Mouse (Mus musculus) heart, postnatal 0 days (tissue): ENCODE data around the gene Mad2l2. TPM values are rescaled to one million over a fixed set of nuclear protein-coding genes. Genes with fewer than 3 reads are reported as not detected.
A peak's percentile ranks its signal among the peaks of the same experiment; 100 is the strongest.
"Not testable (repeated sequence)": the region's sequence is repeated elsewhere in the genome, so short reads cannot be mapped to it uniquely, and the experiment has no call there.

Experiments
- ATAC-seq: fragments of 200-750 bp; cut with Nextera tagmentation; 2 replicates; pipeline ENCODE4 v1.8.0; 2017; ENCODE audit warnings: low read depth, moderate number of reproducible peaks, moderate library complexity; ENCODE audit not compliant: insufficient read depth
- DNase-seq: peaks from one replicate; pipeline ENCODE4 v3.0.0-alpha.2; 2016; ENCODE audit warnings: low spot score
- H3K27ac ChIP-seq: fragments of 300-500 bp; sonication (generic); 2 replicates; pipeline ENCODE4 v1.5.1; 2014; ENCODE audit warnings: low read depth, mild to moderate bottlenecking
- H3K27me3 ChIP-seq: fragments of 300-500 bp; sonication (generic); 2 replicates; pipeline ENCODE4 v1.6.1; 2014; ENCODE audit warnings: low read length, mixed read lengths; ENCODE audit not compliant: control insufficient read depth, insufficient read depth
- H3K36me3 ChIP-seq: fragments of 300-500 bp; sonication (generic); replicated peaks from 2 replicates; pipeline ENCODE4 v1.6.1; 2014; ENCODE audit warnings: low read length, mixed read lengths; ENCODE audit not compliant: control insufficient read depth, insufficient read depth
- H3K4me1 ChIP-seq: fragments of 300-500 bp; sonication (generic); 2 replicates; pipeline ENCODE4 v1.6.1; 2014; ENCODE audit warnings: antibody characterized with exemption; ENCODE audit not compliant: control insufficient read depth, insufficient read depth
- H3K4me2 ChIP-seq: fragments of 300-500 bp; sonication (generic); 2 replicates; pipeline ENCODE4 v1.6.1; 2014; ENCODE audit warnings: low read depth, mild to moderate bottlenecking, low read length, moderate library complexity
- H3K4me3 ChIP-seq: fragments of 300-500 bp; sonication (generic); 2 replicates; pipeline ENCODE4 v1.5.1; 2014; ENCODE audit warnings: low read depth, low read length
- H3K9ac ChIP-seq: fragments of 300-500 bp; sonication (generic); replicated peaks from 2 replicates; pipeline ENCODE4 v1.6.1; 2014; ENCODE audit warnings: low read depth, low read length, mixed read lengths
- H3K9me3 ChIP-seq: fragments of 300-500 bp; sonication (generic); replicated peaks from 2 replicates; pipeline ENCODE4 v1.6.1; 2016; ENCODE audit warnings: low read length; ENCODE audit not compliant: control insufficient read depth
- CTCF ChIP-seq: IDR thresholded peaks from 2 replicates; pipeline ENCODE4 v1.5.1; 2016; ENCODE audit warnings: antibody characterized with exemption, control low read depth, low read depth
- EP300 ChIP-seq: IDR thresholded peaks from 2 replicates; pipeline ENCODE4 v1.6.1; 2016; ENCODE audit warnings: antibody characterized with exemption, low read depth
- WGBS: fragments of 180-500 bp; shearing (Covaris S2); extraction: QIAGEN DNeasy Blood & Tissue Kit; methylation state at CpG from one replicate; pipeline ENCODE4 v1.1.7; 2014; 5-methylcytosine and 5-hydroxymethylcytosine counted together
- polyA plus RNA-seq: library from polyadenylated mRNA; unstranded; fragments of >200 nt; fragmentation: Nextera tagmentation; extraction: Ambion mirVana; gene quantifications from 2 replicates; pipeline ENCODE4 v1.2.1, GENCODE M21; 2015
- total RNA-seq: library from RNA; depleted of rRNA; stranded (reverse); fragments of >200 nt; gene quantifications from 2 replicates; pipeline ENCODE4 v1.2.3, GENCODE M21; 2014; ENCODE audit warnings: low replicate concordance

Gene Mad2l2
- total and polyA plus RNA-seq, 2 experiments from 2014 or later = 6.1 to 36.2 TPM

- Histone ChIP-seq H3K4me1 (no peaks in the 10 kb centered on the region), H3K9me3 (no peaks in the 10 kb centered on the region), H3K4me2 (no peak overlapping the region), H3K4me3 (no peak overlapping the region), H3K27ac (no peak overlapping the region), H3K9ac (no peak overlapping the region), H3K27me3 (no peaks in the 10 kb centered on the region), H3K36me3 (no peaks in the 10 kb centered on the region)
- ATAC-seq = no peak
- TF ChIP-seq CTCF = no peak
- no peak for TF ChIP-seq EP300
- no peak for DNase-seq
- WGBS = 52% methylated on average over 5 of the region's 5 CpGs
Measured at GRCm38 (mm10) chr4:148109215-148109614, 21.0 kb upstream of the Mad2l2 start.

GRCm38 (mm10) chr4:148112519-148112918 lies 17.7 kb upstream of the Mad2l2 start:
- Histone ChIP-seq H3K36me3 (no peaks in the 10 kb centered on the region), H3K4me2 (no peak overlapping the region), H3K27ac (no peak overlapping the region), H3K9ac (no peak overlapping the region), H3K27me3 (peaks cover 9% of the 10 kb centered on the region; the same call in 1 of the 2 replicates), H3K9me3 (0 out of 2 replicates have a peak, but pooled peaks cover 4% of the 10 kb centered on the region), H3K4me1 (no peaks in the 10 kb centered on the region), H3K4me3 (no peak overlapping the region)
- ATAC-seq (no peak), DNase-seq (no peak)
- WGBS = 72% methylated on average over 12 of the region's 12 CpGs
- TF ChIP-seq EP300 = no peak
- TF ChIP-seq CTCF = no peak

GRCm38 (mm10) chr4:148114758-148115391 lies 15.3 kb upstream of the Mad2l2 start:
- WGBS = 2% methylated on average over 15 of the region's 15 CpGs
- ATAC-seq = peak; percentile 69
- H3K4me2 ChIP-seq = no peak overlapping the region

GRCm38 (mm10) chr4:148115467-148115866 lies 14.7 kb upstream of the Mad2l2 start:
- no peak for ATAC-seq
- Histone ChIP-seq H3K4me3 (no peak overlapping the region), H3K4me1 (no peaks in the 10 kb centered on the region), H3K4me2 (no peak overlapping the region), H3K9ac (0 out of 2 replicates have a peak overlapping the region, but pooled peaks have one; percentile 15), H3K27ac (no peak overlapping the region), H3K36me3 (no peaks in the 10 kb centered on the region), H3K27me3 (peaks cover 9% of the 10 kb centered on the region; the same call in 1 of the 2 replicates), H3K9me3 (0 out of 2 replicates have a peak, but pooled peaks cover 4% of the 10 kb centered on the region)
- TF ChIP-seq CTCF = peak; percentile 36
- no peak for TF ChIP-seq EP300
- WGBS = 5% methylated on average over 15 of the region's 15 CpGs
- no peak for DNase-seq

More at GRCm38 (mm10) chr4:148114758-148115391, 15.3 kb upstream of the Mad2l2 start:
- Histone ChIP-seq H3K9me3 (0 out of 2 replicates have a peak, but pooled peaks cover 4% of the 10 kb centered on the region), H3K4me3 (no peak overlapping the region), H3K27me3 (peaks cover 9% of the 10 kb centered on the region; the same call in 1 of the 2 replicates), H3K4me1 (no peaks in the 10 kb centered on the region), H3K36me3 (no peaks in the 10 kb centered on the region), H3K27ac (no peak overlapping the region), H3K9ac (no peak overlapping the region)
- peak; percentile 82 for DNase-seq
- TF ChIP-seq EP300 (no peak), CTCF (peak; percentile 99)

GRCm38 (mm10) chr4:148116657-148117056 lies 13.5 kb upstream of the Mad2l2 start:
- H3K9ac ChIP-seq = no peak overlapping the region
- H3K4me2 ChIP-seq = no peak overlapping the region
- H3K27ac ChIP-seq = no peak overlapping the region
- DNase-seq (no peak), ATAC-seq (no peak)
- H3K27me3 ChIP-seq = peaks cover 15% of the 10 kb centered on the region; the same call in 1 of the 2 replicates
- no peaks in the 10 kb centered on the region for H3K4me1 ChIP-seq
- 0 out of 2 replicates have a peak, but pooled peaks cover 4% of the 10 kb centered on the region for H3K9me3 ChIP-seq
- H3K4me3 ChIP-seq = no peak overlapping the region
- TF ChIP-seq CTCF = no peak
- no peak for TF ChIP-seq EP300
- 72% methylated on average over 4 of the region's 4 CpGs for WGBS
- no peaks in the 10 kb centered on the region for H3K36me3 ChIP-seq

GRCm38 (mm10) chr4:148117392-148117791 lies 12.8 kb upstream of the Mad2l2 start:
- H3K27ac ChIP-seq = no peak overlapping the region
- TF ChIP-seq CTCF (no peak), EP300 (no peak)
- 73% methylated on average over 4 of the region's 4 CpGs for WGBS
- no peak overlapping the region for H3K4me3 ChIP-seq
- 0 out of 2 replicates have a peak, but pooled peaks cover 4% of the 10 kb centered on the region for H3K9me3 ChIP-seq
- ATAC-seq = no peak
- H3K4me1 ChIP-seq = no peaks in the 10 kb centered on the region
- H3K36me3 ChIP-seq = no peaks in the 10 kb centered on the region
- peaks cover 15% of the 10 kb centered on the region; the same call in 1 of the 2 replicates for H3K27me3 ChIP-seq
- no peak for DNase-seq
- H3K4me2 ChIP-seq = no peak overlapping the region
- H3K9ac ChIP-seq = no peak overlapping the region

- not testable (repeated sequence) for H3K4me3 ChIP-seq, H3K27ac ChIP-seq, H3K4me2 ChIP-seq, H3K9me3 ChIP-seq, H3K36me3 ChIP-seq, H3K4me1 ChIP-seq, DNase-seq, ATAC-seq, H3K9ac ChIP-seq
- 81% methylated on average over 9 of the region's 9 CpGs for WGBS
- H3K27me3 ChIP-seq = peaks cover 15% of the 10 kb centered on the region; the same call in 1 of the 2 replicates
Measured at GRCm38 (mm10) chr4:148119578-148119977, 10.6 kb upstream of the Mad2l2 start.
